Mouse (Mus musculus): ENCODE data around the gene Syn3. TPM values are rescaled to one million over a fixed set of nuclear protein-coding genes. Genes with fewer than 3 reads are reported as not detected.

The Syn3 gene
- polyA plus RNA-seq, 1 experiment = 2.6 TPM

DNA sequence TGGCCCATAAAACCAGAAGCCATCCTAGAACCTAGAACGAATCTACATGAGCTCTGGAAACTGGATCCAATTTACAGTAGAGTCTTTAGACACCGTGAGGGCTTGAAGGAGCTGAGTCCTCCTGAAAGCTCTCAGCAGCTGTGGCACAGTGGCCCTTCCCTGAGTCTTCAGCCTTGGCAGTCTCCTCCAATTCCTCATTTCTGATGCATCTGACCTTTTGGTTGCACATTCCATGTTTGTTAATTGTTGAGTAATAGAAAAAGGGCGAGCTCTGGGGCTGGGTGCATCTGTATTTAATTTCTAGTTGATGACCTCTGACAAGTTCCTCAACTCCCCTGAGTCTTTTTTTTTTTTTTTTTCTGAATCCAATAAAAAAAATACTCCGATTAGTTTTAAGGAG is 170.6 kb downstream of the Syn3 start:
- no peaks in the 10 kb centered on the region for H3K36me3 ChIP-seq (ENCODE audit: control insufficient read depth, insufficient read depth, low read length, poor library complexity, severe bottlenecking)
- H3K4me1 ChIP-seq (ENCODE audit: control insufficient read depth, insufficient read depth, low read length) = no peaks in the 10 kb centered on the region
- H3K9me3 ChIP-seq (replicated peaks; ENCODE audit: control insufficient read depth, insufficient read depth, low read length, poor library complexity, severe bottlenecking) = no peaks in the 10 kb centered on the region
- no peak for TF ChIP-seq POLR2A (IDR thresholded peaks at IDR 0.05; ENCODE audit: insufficient read depth, low read length)
- no peak for TF ChIP-seq EP300 (IDR thresholded peaks at IDR 0.05; ENCODE audit: insufficient read depth, low read depth, low read length)
- TF ChIP-seq CTCF (IDR thresholded peaks at IDR 0.05; ENCODE audit: low read depth, low read length) = no peak
- H3K27ac ChIP-seq (ENCODE audit: insufficient read depth, low read length) = no peak overlapping the region
- H3K9ac ChIP-seq (ENCODE audit: low read depth, poor library complexity, severe bottlenecking) = no peak overlapping the region
- H3K27me3 ChIP-seq (ENCODE audit: control insufficient read depth, insufficient read depth, low read length, poor library complexity, severe bottlenecking) = no peaks in the 10 kb centered on the region
- H3K4me3 ChIP-seq (ENCODE audit: low read depth, low read length) = no peak overlapping the region

GRCm38 (mm10) chr10:86325272-86325671 is 173.4 kb downstream of the Syn3 start:
- no peak for TF ChIP-seq POLR2A (IDR thresholded peaks at IDR 0.05; ENCODE audit: insufficient read depth, low read length)
- TF ChIP-seq CTCF (IDR thresholded peaks at IDR 0.05; ENCODE audit: low read depth, low read length) = no peak
- TF ChIP-seq EP300 (IDR thresholded peaks at IDR 0.05; ENCODE audit: insufficient read depth, low read depth, low read length) = no peak
- no peak overlapping the region for H3K27ac ChIP-seq (ENCODE audit: insufficient read depth, low read length)
- H3K4me3 ChIP-seq (ENCODE audit: low read depth, low read length) = no peak overlapping the region

DNA sequence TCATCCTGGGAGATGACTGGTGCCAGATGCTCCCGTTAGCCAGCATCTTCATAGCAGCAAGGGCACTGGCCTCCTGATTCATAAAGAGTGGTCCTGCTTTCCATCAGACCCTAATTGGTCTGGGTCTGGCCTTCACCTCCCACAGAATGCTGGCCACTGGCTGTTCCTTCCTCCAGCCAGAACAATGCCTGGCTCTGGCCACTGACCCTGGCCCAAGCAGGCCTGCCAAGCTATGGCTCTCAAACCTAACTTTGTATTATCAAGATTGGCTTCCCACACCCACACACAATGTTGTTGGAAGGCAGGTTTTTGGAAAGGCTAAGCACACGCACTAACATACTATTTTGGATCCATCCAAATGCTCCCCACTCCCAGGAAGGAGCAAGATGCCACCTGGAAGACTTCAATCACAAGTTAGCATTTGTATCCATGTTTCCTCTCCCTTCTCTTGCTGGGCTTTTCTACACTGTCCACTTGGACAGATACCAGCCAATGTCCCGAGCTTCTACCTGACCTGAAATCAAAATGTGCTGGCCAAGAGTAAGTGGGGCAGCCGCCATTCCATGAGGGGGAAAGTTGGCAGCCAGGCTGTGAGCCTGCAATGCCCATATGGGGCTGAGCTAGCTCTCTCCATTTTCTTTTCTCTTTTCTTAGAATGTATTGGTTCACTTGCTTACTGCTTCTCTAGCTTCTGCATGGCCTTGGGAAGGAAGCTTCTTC is 175.3 kb downstream of the Syn3 start:
- TF ChIP-seq CTCF (IDR thresholded peaks at IDR 0.05; ENCODE audit: low read depth, low read length) (no peak), POLR2A (IDR thresholded peaks at IDR 0.05; ENCODE audit: insufficient read depth, low read length) (no peak), EP300 (IDR thresholded peaks at IDR 0.05; ENCODE audit: insufficient read depth, low read depth, low read length) (no peak)
- Histone ChIP-seq H3K4me1 (ENCODE audit: control insufficient read depth, insufficient read depth, low read length) (no peaks in the 10 kb centered on the region), H3K27me3 (ENCODE audit: control insufficient read depth, insufficient read depth, low read length, poor library complexity, severe bottlenecking) (no peaks in the 10 kb centered on the region), H3K4me3 (ENCODE audit: low read depth, low read length) (no peak overlapping the region), H3K27ac (ENCODE audit: insufficient read depth, low read length) (no peak overlapping the region), H3K9me3 (replicated peaks; ENCODE audit: control insufficient read depth, insufficient read depth, low read length, poor library complexity, severe bottlenecking) (no peaks in the 10 kb centered on the region), H3K36me3 (ENCODE audit: control insufficient read depth, insufficient read depth, low read length, poor library complexity, severe bottlenecking) (no peaks in the 10 kb centered on the region), H3K9ac (ENCODE audit: low read depth, poor library complexity, severe bottlenecking) (no peak overlapping the region)

More at GRCm38 (mm10) chr10:86325272-86325671, 173.4 kb downstream of the Syn3 start:
- Histone ChIP-seq H3K4me1 (ENCODE audit: control insufficient read depth, insufficient read depth, low read length) (no peaks in the 10 kb centered on the region), H3K27me3 (ENCODE audit: control insufficient read depth, insufficient read depth, low read length, poor library complexity, severe bottlenecking) (no peaks in the 10 kb centered on the region), H3K36me3 (ENCODE audit: control insufficient read depth, insufficient read depth, low read length, poor library complexity, severe bottlenecking) (no peaks in the 10 kb centered on the region), H3K9me3 (replicated peaks; ENCODE audit: control insufficient read depth, insufficient read depth, low read length, poor library complexity, severe bottlenecking) (no peaks in the 10 kb centered on the region), H3K9ac (ENCODE audit: low read depth, poor library complexity, severe bottlenecking) (no peak overlapping the region)

GRCm38 (mm10) chr10:86322006-86322405 is 176.7 kb downstream of the Syn3 start:
- no peak for TF ChIP-seq CTCF (IDR thresholded peaks at IDR 0.05; ENCODE audit: low read depth, low read length)
- TF ChIP-seq EP300 (IDR thresholded peaks at IDR 0.05; ENCODE audit: insufficient read depth, low read depth, low read length) = no peak
- no peak for TF ChIP-seq POLR2A (IDR thresholded peaks at IDR 0.05; ENCODE audit: insufficient read depth, low read length)
- Histone ChIP-seq H3K27me3 (ENCODE audit: control insufficient read depth, insufficient read depth, low read length, poor library complexity, severe bottlenecking) (no peaks in the 10 kb centered on the region), H3K9me3 (replicated peaks; ENCODE audit: control insufficient read depth, insufficient read depth, low read length, poor library complexity, severe bottlenecking) (no peaks in the 10 kb centered on the region), H3K9ac (ENCODE audit: low read depth, poor library complexity, severe bottlenecking) (no peak overlapping the region), H3K36me3 (ENCODE audit: control insufficient read depth, insufficient read depth, low read length, poor library complexity, severe bottlenecking) (no peaks in the 10 kb centered on the region), H3K4me1 (ENCODE audit: control insufficient read depth, insufficient read depth, low read length) (no peaks in the 10 kb centered on the region), H3K4me3 (ENCODE audit: low read depth, low read length) (no peak overlapping the region), H3K27ac (ENCODE audit: insufficient read depth, low read length) (no peak overlapping the region)

- Histone ChIP-seq H3K4me1 (ENCODE audit: control insufficient read depth, insufficient read depth, low read length) (no peaks in the 10 kb centered on the region), H3K9me3 (replicated peaks; ENCODE audit: control insufficient read depth, insufficient read depth, low read length, poor library complexity, severe bottlenecking) (no peaks in the 10 kb centered on the region), H3K36me3 (ENCODE audit: control insufficient read depth, insufficient read depth, low read length, poor library complexity, severe bottlenecking) (no peaks in the 10 kb centered on the region), H3K9ac (ENCODE audit: low read depth, poor library complexity, severe bottlenecking) (no peak overlapping the region), H3K4me3 (ENCODE audit: low read depth, low read length) (no peak overlapping the region), H3K27me3 (ENCODE audit: control insufficient read depth, insufficient read depth, low read length, poor library complexity, severe bottlenecking) (no peaks in the 10 kb centered on the region), H3K27ac (ENCODE audit: insufficient read depth, low read length) (no peak overlapping the region)
- TF ChIP-seq CTCF (IDR thresholded peaks at IDR 0.05; ENCODE audit: low read depth, low read length) (no peak), EP300 (IDR thresholded peaks at IDR 0.05; ENCODE audit: insufficient read depth, low read depth, low read length) (no peak), POLR2A (IDR thresholded peaks at IDR 0.05; ENCODE audit: insufficient read depth, low read length) (no peak)
These were observed 177.5 kb downstream of the Syn3 start for GRCm38 (mm10) chr10:86321194-86321593.

- Histone ChIP-seq H3K27ac (ENCODE audit: insufficient read depth, low read length) (no peak overlapping the region), H3K9me3 (replicated peaks; ENCODE audit: control insufficient read depth, insufficient read depth, low read length, poor library complexity, severe bottlenecking) (no peaks in the 10 kb centered on the region), H3K4me1 (ENCODE audit: control insufficient read depth, insufficient read depth, low read length) (no peaks in the 10 kb centered on the region), H3K4me3 (ENCODE audit: low read depth, low read length) (no peak overlapping the region), H3K9ac (ENCODE audit: low read depth, poor library complexity, severe bottlenecking) (no peak overlapping the region), H3K27me3 (ENCODE audit: control insufficient read depth, insufficient read depth, low read length, poor library complexity, severe bottlenecking) (no peaks in the 10 kb centered on the region), H3K36me3 (ENCODE audit: control insufficient read depth, insufficient read depth, low read length, poor library complexity, severe bottlenecking) (no peaks in the 10 kb centered on the region)
- no peak for TF ChIP-seq CTCF (IDR thresholded peaks at IDR 0.05; ENCODE audit: low read depth, low read length)
- TF ChIP-seq POLR2A (IDR thresholded peaks at IDR 0.05; ENCODE audit: insufficient read depth, low read length) = no peak
- no peak for TF ChIP-seq EP300 (IDR thresholded peaks at IDR 0.05; ENCODE audit: insufficient read depth, low read depth, low read length)
These were observed 178.5 kb downstream of the Syn3 start for GRCm38 (mm10) chr10:86320204-86320603.

Measured in ES-Bruce4 (cell line).